Mouse (Mus musculus): ENCODE results near the gene Tiam1.

Tiam1 gene

GRCm38 (mm10) chr16:90051051-90051450 is 92.5 kb downstream of the Tiam1 start:
- no peak for DNase-seq (ENCODE audit: low read depth, low spot score)

- no peak for DNase-seq (ENCODE audit: low read depth, low spot score)
Observed at GRCm38 (mm10) chr16:90047841-90048240, 95.7 kb downstream of the Tiam1 start.

- DNase-seq (ENCODE audit: low read depth, low spot score) = peak; percentile 16
Observed at GRCm38 (mm10) chr16:90046494-90047158, 96.9 kb downstream of the Tiam1 start.

GRCm38 (mm10) chr16:90045611-90046010 is 98.0 kb downstream of the Tiam1 start:
- no peak for DNase-seq (ENCODE audit: low read depth, low spot score)

- no peak for DNase-seq (ENCODE audit: low read depth, low spot score)
Observed at GRCm38 (mm10) chr16:90044004-90044754, 99.4 kb downstream of the Tiam1 start.

- no peak for DNase-seq (ENCODE audit: low read depth, low spot score)
Observed at GRCm38 (mm10) chr16:90042874-90043273, 100.7 kb downstream of the Tiam1 start.

- DNase-seq (ENCODE audit: low read depth, low spot score) = no peak
Observed at GRCm38 (mm10) chr16:90042386-90042785, 101.2 kb downstream of the Tiam1 start.

GRCm38 (mm10) chr16:90040771-90041364 is 102.7 kb downstream of the Tiam1 start:
- no peak for DNase-seq (ENCODE audit: low read depth, low spot score)

- no peak for DNase-seq (ENCODE audit: low read depth, low spot score)
Observed at GRCm38 (mm10) chr16:90035595-90036110, 107.9 kb downstream of the Tiam1 start.

- DNase-seq (ENCODE audit: low read depth, low spot score) = no peak
Observed at GRCm38 (mm10) chr16:90030355-90030754, 113.2 kb downstream of the Tiam1 start.

- no peak for DNase-seq (ENCODE audit: low read depth, low spot score)
Observed at GRCm38 (mm10) chr16:90027886-90028285, 115.7 kb downstream of the Tiam1 start.

GRCm38 (mm10) chr16:90025526-90026172 is 117.9 kb downstream of the Tiam1 start:
- no peak for DNase-seq (ENCODE audit: low read depth, low spot score)

- no peak for DNase-seq (ENCODE audit: low read depth, low spot score)
Observed at GRCm38 (mm10) chr16:90023665-90024010, 119.9 kb downstream of the Tiam1 start.

GRCm38 (mm10) chr16:90022932-90023664 is 120.5 kb downstream of the Tiam1 start:
- DNase-seq (ENCODE audit: low read depth, low spot score) = no peak

GRCm38 (mm10) chr16:90016046-90016445 is 127.5 kb downstream of the Tiam1 start:
- DNase-seq (ENCODE audit: low read depth, low spot score) = no peak

- DNase-seq (ENCODE audit: low read depth, low spot score) = no peak
Observed at GRCm38 (mm10) chr16:90014596-90014995, 129.0 kb downstream of the Tiam1 start.

GRCm38 (mm10) chr16:90011521-90012181 is 131.9 kb downstream of the Tiam1 start:
- DNase-seq (ENCODE audit: low read depth, low spot score) = no peak

- no peak for DNase-seq (ENCODE audit: low read depth, low spot score)
Observed at GRCm38 (mm10) chr16:90008504-90008903, 135.1 kb downstream of the Tiam1 start.

- no peak for DNase-seq (ENCODE audit: low read depth, low spot score)
Observed at GRCm38 (mm10) chr16:90007391-90007977, 136.1 kb downstream of the Tiam1 start.

GRCm38 (mm10) chr16:90003556-90003955 is 140.0 kb downstream of the Tiam1 start:
- no peak for DNase-seq (ENCODE audit: low read depth, low spot score)

All from retina, adult 2 months (tissue).